Mouse (Mus musculus): ENCODE measurements around the gene Gfi1b.

Gene Gfi1b

DNA sequence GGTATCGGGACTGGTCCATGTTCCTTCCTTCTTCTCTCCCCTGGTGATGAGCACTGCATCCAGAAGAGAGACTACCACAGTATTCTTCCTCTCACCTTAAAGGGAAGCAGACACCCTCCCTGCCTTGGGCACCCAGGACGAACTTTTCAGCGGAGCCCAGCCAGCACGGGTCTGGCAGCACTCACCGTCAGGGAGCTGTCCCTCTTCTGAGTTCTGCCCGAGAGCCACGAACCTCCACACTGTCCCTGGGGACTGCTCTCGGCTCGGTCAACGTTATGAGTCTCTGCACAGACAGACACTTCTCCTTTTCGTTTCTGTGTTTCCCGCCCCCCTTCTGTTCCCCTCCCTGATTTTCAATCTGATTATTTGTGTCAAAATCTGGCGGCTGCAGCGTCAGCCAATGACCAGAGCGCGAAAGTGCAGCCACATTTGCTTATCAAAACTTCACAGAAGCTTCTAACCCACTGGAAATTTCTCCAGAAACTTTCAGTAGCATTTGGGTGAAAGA lies at the start of gene Gfi1b:
TSS of gene Gfi1b (minus strand) at position 319 of the 508 bp plus-strand sequence.
- no peak for DNase-seq

DNA sequence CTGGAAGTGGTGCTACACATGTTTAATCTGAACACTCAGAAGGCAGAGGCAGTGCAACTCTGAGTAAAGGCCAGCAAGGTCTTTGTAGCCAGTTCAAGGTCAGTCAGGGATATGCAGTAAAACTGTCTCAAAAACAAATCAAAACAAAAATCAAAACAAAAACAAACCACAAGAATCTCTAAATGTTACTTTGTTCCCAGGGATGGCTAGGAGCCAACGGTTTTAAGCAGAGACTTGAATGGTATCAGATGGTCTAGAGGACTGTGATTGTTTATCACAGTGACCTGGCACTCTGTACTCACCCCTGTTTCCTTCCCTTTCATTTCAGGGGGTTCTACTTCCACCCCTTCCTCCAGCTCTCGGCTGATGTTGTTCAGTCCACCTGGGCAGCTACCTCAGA lies 49.7 kb upstream of the Gfi1b start:
- no peak for DNase-seq

DNA sequence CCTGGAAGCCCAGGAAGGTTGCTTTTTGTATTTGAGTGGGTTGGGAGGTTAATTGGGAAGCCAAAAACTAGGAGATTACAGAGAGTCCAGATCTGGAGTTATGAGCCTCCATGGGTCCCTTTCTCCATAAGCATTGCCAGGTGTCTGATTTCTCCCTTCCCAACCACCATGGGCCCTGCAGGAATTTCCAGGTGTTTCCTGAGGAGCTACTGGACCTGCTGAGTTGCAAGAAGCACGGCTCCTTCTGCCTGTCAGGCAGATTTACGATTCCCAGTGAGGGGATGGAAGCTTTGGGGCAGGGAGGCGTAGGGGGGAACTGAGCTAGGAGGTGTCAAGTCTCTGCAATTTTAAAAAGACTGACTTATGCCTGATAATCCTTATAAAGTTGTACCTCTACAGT lies 44.0 kb upstream of the Gfi1b start:
- no peak for DNase-seq

DNA sequence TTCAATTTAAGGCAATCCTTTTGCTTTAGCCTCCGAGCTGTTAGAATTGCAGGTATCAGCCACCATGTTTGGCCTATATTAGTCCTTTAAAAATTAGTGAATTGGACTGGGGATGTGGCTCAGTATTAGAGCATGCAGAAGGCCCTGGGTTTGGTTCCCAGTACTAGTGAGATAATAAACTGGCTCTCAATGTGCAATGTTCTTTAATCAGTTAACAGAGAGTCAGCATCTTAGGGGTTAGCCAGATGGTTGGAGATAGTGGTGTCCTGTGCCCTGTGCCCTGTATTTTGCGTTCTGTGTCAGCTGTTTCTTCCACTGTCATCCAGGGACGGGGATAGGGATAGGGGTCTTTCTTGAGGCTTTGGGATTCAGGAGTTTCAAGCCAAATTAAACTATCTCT lies 41.1 kb upstream of the Gfi1b start:
- DNase-seq, result no peak

DNA sequence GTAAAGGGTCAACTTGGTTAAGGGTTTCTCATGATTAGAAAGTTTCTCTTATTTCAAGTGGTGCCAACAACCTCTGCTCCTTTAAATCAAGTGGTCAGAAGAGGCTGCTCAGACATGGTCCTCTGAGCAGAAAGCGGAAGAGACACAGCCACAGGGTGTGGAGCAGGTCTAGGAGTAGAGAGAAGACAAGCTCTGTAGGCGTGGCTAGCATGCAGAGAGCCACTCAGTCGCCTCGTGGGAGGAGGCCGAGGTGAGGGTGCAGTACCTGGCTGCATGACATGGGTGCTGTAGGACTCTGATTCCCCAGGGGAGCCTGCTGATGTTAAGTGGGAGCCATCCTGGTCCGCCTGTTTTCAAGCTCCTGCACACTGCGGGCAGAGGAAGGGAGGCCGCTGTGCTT lies 34.4 kb upstream of the Gfi1b start:
- no peak for DNase-seq

DNA sequence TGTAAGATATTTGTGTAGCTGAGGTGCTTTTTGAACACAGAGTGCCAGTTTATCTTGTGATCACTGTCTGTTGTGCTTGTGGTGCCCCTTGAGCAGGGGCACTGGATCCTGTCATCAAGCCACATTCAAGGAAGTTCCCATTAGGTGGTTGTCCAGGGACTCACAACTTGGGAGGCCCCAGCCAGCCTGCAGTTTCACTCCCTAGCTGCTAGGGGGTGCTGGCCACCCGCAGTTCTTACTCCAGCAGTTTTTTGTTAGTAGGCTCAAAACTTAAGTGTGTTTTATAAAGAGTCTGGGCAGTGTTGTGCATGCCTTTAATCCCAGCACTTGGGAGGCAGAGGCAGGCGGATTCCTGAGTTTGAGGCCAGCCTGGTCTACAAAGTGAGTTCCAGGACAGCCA lies 32.5 kb upstream of the Gfi1b start:
- peak in 1 of 2 experiments; percentile 16 for DNase-seq

DNA sequence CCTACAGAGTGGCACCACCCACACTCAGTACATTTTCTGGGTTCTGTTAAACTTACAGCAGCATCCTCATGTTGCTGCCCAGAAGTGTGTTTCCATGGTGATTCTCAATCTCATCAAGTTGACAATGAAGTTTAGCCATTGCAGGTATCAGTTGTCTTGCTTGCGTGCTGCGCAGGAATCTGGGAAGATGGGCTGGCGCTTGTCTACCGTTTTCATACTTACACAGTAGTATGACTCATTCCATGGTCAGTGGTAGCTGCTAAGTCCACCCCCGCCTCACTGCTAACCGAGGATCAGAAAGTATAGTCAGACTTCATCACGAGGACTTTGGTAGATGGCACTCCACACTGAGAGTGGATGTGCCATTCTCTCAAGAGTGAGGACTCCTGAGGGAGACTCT lies 31.6 kb upstream of the Gfi1b start:
- DNase-seq, result no peak

DNA sequence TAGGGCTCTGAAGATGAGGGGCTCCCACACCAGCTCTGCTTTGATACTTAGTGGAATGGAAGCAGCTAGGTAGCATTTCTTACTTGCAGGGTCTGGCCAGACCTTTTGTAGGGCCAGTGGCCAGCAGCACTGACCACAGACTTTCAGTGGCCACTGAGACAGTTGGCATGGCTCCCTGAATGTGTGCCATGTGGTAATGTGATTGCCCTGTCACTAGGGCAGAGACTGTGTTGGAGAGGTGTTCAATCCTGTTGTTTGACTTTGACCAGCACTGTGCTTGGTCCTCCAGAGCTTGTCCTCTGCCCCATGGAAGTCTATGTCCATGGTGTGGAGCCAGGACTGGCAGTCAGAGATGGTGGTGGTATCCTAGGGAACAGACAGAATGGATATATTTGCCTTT lies 28.7 kb upstream of the Gfi1b start:
- DNase-seq, result peak; percentile 60 to 75

DNA sequence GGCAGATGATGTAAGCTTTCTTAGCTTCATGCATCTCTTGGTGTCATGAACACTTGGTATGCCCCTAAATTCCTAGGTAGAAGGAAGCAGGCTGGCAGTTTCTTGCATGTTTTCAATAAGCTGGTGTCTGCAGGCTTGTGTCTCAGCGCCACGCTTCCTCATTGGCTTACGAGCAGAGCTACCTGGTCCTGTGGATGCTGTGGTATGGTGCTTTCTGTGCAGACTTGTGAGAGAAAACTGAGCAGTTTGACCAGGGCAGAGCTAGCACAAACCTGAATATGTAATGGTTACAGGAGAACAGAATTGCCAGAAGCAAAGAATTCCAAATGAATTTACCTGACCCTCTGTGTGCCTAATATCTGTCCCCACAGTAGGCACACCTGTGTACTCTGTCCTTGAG lies 21.3 kb upstream of the Gfi1b start:
- DNase-seq, result no peak

DNA sequence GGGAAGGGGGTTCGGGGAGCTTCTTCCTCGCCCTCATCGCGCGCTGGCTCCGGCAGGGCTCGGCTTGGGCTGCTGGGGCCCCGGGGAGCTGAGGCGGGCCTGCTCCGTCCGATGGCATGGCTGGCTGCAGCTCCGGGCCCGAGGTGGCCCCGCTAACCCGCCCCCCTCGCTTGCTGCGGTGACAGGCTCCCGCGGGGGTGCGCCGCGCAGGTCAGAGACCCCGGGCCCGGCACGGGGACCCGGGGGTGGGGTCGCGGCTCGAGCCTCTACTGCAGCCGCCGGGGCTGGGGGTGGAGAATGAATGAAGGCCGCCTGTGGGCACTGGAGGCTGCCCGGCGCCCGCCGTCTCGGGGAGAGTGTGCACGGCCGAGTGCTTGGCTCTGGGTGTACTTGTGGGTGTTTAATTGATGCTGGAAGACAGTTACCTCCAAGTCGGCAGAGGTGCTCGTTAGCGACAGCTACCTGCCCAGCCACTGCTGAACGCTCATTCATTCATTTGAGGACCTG lies 19.7 kb upstream of the Gfi1b start:
- no peak for DNase-seq

DNA sequence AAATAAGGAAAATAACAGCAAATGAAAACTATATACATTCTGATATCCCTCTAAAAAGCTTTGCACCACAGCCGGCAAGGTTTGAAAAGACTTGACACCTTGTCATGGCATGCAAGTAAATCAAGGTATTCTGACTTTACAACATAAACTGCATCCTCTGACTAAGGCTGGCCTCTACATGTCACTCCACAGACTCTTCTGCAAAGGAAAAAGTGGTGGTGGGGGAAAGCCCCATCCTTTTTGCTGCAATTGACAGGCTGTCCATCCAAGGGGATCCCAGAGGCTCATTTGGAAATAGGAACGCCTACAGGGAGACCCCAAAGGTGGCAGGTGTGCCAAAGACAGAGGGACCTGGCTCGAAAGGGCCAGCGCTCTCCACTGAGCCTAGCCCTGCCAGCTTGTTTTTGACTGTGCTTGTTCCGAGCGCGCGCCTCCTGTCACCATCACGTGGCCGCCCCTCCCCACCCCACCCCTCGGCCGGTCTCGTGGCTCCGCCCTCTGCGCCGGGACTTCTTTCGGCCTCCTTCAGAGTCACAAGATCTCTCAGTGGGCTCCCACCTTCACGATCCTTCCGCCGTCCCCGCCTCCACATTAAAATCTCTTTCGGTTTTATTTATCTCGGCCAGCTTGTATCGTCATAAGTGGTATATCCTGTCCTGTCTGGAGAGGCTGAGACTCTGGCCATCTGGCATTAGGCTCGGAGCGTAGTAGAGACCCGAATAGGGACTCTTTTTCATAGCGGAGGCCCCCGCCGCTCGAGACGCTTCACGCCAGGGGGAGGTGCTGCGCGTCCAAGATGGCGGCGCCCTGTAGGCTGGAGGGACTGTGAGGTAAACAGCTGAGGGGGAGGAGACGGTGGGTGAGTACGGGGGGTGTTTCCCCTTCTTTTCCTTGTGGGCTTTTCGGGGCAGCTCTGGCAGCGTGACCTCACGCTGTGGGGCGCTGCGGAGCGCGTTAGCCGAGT lies 19.0 kb upstream of the Gfi1b start, which contains the start of gene Tsc1:
TSS of gene Tsc1 (plus strand) at position 768 of the 964 bp plus-strand sequence.
- DNase-seq, result peak; percentile 97 to 98

DNA sequence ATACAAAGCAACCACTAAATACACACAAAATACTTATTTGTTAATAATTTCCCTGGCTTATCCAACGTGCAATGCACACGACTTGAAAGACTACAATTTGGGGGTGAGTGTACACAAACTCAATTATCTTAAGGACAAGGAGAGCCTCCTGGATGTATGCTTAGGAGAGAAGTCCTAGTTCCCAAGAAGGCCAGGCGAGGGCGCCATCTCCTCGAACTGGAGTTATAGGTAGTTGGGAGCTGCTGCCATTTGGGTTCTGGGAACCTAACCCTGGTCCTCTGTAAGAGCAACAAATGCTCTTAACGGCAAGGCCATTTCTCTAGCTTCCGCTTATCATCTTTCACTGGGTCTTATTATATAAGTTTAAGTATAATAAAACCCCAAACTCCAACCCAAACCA lies 18.0 kb upstream of the Gfi1b start:
- DNase-seq, result peak; percentile 47 to 72

DNA sequence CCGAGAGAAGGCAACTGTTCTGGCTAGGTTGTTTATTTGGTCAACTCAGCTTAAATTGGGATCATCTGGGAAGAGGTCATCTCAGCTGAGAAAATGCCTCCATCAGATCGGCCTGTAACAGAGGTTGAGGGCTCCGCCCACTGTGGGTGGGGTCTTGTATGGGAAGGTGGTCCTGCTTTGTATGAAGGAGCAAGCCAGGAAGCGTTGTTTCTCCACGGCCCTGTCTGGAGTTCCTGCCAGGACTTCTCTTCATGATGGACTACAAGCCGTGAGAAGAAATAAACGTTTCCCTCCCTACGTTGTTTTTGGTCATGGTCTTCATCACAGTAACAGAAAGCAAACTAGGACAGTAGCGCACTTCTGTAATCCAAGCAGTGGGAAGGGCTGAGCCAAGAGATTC lies 17.1 kb upstream of the Gfi1b start:
- DNase-seq, result peak; percentile 34 to 49

DNA sequence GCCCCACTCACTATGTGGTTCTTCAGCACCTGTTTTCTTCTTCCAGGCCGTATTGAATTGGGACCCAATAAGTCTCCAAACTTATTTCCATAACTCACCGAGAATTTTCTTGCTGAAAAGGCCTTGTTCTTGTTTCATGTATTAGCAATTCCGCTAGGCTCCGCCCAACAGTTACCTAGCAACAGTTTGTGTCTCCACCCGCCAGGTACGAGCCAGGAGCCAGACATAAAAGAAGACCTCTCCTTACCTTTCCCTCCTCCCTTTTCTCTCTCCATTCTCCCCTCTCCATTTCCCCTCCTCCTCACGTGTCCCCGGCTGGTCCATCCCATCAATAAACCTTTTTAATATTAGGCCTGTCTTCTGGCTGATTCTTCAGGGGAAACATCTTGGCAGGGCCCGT lies 16.6 kb upstream of the Gfi1b start:
- DNase-seq, result no peak

DNA sequence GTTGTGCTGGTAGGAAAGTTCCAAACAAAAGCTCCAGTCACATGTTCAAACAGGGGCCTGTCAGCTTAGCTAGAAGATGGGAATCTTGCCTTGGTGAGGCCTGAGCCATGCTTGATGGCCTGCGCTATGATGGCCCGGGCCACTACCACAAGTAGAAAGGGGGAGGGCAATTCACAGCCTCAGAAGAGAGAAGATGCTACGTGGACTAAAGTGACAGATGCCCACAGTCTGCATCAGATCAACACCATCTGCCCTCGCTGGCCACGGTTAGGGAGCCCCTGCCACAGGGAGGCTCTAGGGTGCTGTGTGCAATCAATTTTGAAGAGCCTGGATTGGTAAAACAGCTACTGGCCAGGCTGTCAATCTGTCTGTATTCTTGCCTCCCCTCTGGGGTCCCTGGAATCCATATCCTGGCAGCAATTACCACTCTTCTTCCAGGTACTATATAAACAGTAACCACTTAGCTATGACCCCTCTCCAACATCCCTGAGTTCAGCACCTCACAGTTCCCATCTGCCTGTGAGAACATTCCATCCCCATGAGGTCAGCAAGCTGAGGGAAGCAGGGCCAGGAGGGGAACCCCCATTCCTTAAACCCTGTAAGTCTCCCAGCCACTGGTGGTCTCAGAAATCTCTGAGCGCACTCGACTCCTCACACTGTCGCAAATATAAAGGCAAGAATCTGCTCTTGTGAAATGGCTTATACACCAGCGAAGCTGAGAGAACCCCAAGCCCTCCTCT lies 15.5 kb upstream of the Gfi1b start:
- DNase-seq, result peak; percentile 61 to 68

DNA sequence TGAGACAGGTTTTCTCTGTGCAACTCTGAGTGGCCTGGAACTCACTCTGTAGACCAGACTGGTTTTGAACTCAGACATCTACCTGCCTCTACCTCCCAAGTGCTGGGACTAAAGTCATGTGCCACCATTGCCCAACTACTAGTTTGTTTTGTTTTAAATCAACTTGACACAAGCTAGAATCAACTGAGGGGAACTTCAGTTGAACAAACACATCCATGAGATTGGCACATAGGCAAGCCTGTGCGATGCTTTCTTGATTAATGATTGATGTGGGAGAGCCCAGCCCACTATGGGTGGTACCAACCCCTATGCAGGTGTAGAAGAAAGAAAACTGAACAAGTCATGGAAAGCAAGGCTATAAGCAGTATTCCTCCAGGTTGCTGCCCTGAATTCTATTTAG lies 13.4 kb upstream of the Gfi1b start:
- no peak for DNase-seq

DNA sequence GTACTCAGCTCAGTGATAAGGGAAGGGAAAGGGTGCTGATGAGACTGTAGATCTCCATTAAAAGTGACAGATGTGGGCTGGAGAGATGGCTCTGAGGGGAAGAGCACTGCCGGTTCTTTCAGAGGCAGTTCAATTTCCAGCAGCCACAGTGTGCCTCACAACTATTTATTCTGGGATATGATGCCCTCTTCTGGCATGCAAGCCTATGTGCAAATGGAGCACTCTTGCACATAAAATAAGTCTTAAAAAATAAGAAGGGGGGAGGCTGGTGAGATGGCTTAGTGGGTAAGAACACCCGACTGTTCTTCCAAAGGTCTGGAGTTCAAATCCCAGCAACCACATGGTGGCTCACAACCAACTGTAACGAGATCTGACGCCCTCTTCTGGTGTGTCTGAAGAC lies 11.4 kb upstream of the Gfi1b start:
- DNase-seq, result no peak

DNA sequence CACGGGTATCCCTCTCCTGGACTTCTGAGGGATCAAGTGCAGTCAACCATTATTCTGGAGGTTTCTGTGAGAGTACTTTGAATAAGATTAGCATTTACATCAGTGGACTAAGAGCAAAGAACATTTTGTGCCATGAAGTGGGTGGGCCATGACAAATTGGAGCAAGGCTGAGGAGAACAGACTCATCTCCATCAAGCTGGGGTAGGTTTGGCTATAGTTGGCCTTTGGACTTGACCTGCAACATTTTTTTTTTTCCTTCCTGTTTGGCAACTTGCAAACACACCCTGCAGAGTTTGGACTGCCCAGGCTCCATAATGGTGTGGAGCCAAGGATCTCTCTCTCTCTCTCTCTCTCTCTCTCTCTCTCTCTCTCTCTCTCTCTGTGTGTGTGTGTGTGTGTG lies 10.8 kb upstream of the Gfi1b start:
- DNase-seq, result peak; percentile 25 to 28

DNA sequence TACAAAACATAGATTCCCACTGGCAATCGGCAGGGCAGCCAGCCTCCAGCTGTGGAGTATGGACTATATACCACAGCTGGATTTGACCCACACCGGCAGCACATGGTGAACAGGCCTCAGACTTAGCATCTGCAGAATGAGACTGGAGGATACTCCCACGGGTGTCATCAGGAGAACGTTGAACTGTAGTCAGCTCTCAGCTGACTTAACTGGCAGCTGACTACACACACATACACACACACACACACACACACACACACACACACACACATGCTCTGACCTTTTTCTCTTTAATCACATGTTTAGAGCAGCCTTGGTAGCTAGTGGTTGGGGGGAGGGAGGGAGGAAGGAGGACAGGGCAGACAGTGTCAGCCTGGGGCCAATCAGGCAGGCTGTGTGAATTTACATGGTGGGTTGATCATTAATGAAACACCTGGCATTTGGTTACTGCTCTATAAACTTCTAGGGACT lies 8.2 kb upstream of the Gfi1b start:
- no peak for DNase-seq

DNA sequence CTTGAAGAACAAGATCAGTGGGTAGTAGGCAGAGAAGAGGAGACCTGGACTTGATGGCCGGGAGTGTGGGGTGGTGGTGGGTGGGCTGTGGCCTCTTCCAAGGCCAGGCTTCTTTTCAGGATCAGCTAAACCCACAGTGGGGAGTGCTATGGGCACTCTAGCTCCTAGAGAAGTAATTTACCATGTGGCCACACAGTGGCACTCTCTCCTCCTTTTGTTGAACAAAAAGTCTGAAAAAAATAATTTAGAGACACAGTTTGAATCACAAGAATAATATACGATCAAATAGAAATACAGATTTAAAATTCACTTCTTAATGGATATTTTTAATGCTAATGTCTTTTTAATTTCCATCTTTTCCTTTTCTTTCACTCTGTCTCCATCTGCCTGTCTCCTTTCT lies 6.3 kb upstream of the Gfi1b start:
- DNase-seq, result peak in 1 of 2 experiments; percentile 48

DNA sequence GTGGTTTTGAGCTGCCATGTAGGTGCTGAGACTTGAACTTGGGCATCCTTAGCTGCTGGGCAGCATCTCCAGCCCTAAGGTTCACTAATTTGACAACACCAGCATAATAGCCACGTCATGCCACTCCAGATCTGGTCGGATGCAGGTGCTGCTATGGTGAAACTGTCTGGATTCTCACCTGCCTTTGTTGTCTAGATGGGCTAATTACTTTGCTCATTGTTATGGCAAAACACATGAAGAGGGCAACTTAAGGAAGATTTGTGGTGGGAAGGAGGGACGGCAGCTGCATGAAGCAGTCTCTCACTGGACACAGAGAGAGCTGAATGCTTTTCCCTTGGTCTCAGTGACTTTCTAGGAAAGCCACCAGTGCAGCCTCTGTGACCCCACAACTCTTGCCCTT lies 4.3 kb upstream of the Gfi1b start:
- no peak for DNase-seq

DNA sequence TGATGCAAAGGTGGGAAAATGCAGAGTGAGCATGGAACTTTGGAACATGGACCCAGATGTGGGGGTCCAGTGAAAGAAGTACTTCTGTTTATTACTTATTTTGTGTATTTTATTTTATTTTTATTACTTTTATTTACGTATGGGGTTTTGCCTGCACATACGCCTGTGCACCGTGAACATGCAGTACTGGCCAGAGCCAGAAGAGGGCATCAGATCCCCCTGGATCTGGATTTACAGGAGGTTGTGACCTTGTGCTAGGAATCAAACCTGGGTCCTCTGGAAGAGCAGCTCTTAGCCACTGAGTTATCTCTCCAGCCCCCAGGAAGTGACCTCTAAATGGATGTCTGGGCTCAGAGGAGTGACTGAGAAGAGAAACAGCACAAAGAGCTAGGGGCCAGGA lies 3.1 kb upstream of the Gfi1b start:
- DNase-seq, result no peak

DNA sequence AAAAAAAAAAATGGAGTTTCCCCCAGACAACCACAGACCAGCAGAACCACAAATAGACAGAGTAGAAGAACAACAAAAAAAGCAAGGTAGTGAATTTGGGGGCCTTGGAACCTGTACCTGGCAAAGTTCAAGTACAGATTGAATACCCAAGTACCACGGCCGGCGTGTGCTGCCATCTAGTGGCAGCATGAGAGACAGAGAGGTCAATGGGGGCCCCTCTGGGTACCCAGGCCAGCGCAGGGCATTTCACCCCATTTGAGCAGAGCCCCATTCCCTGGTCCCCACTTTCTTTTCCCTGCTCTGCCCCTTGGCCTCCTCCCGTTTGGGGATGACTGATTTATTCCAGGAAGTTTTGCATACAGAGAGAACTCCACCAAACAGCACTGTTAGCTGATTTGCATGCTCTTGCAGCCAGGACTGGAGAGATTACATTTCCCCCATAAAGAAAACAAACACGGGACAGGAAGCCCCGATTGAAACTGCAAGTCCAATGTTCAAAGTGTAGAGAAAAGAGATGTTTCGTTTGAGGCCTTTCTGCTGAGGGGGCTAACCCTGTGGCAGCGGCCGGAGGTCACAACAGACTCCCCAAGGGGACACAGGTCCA lies 841 bp upstream of the Gfi1b start:
- peak; percentile 60 to 70 for DNase-seq
